Mouse (Mus musculus) bone marrow, adult 2 months (tissue): ENCODE measurements around the gene Il20rb. TPM values are rescaled to one million over a fixed set of nuclear protein-coding genes. Genes with fewer than 3 reads are reported as not detected.

Experiments used
- H3K27ac ChIP-seq: fragments of 200-500 bp; 2 replicates; pipeline ENCODE4 v1.5.1; 2012; ENCODE audit warnings: low read depth, mild to moderate bottlenecking, control low read depth, inconsistent platforms, low read length; ENCODE audit not compliant: control insufficient read depth, poor library complexity, insufficient read depth
- H3K4me1 ChIP-seq: fragments of 200-500 bp; 2 replicates; pipeline ENCODE4 v1.6.1; 2011; ENCODE audit warnings: low read length; ENCODE audit not compliant: control insufficient read depth, insufficient read depth
- H3K4me3 ChIP-seq: fragments of 200-500 bp; replicated peaks from 2 replicates; pipeline ENCODE3; 2011; ENCODE audit warnings: mild to moderate bottlenecking, low read depth, low read length, control low read depth; ENCODE audit not compliant: control insufficient read depth
- CTCF ChIP-seq: fragments of 200-500 bp; IDR thresholded peaks from 2 replicates; pipeline ENCODE4 v1.5.1; 2011; ENCODE audit warnings: low read length, control low read depth; ENCODE audit not compliant: control insufficient read depth, insufficient read depth
- POLR2A ChIP-seq: fragments of 200-500 bp; IDR thresholded peaks from 2 replicates; pipeline ENCODE4 v1.6.1; 2011; ENCODE audit warnings: low read depth, mild to moderate bottlenecking, control low read depth, low read length, borderline replicate concordance; ENCODE audit not compliant: control insufficient read depth
- WGBS: fragments of 180-500 bp; shearing (Covaris S2); methylation state at CpG from one replicate; pipeline ENCODE4 v1.1.7; 2018; 5-methylcytosine and 5-hydroxymethylcytosine counted together
- polyA plus RNA-seq: library from polyadenylated mRNA; stranded (reverse); fragments of >200 nt; gene quantifications from 2 replicates; pipeline ENCODE4 v1.2.4, GENCODE M21; 2011; ENCODE audit warnings: low replicate concordance; ENCODE audit not compliant: missing spikeins, insufficient read depth, insufficient read length

The Il20rb gene
- polyA plus RNA-seq, 1 experiment, result 2.3 TPM

DNA sequence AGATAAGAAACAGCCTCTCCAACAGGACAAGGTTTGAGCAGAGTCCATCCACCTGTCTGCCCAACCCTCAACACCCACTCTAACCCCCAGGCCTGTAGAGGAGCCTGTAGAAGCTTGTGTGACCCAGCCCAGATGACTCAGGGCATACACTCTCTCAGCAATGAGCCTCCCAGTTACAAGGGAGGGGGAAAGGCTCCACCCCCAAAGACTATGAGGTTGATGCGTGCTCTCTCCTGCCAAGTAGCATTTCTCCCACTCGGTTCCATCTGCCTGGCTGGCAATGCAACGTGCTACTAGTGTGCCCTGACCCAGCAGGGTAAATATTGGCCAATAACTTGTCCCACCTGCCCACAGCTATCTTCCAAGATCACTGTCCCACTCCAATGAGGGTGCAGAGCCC lies 19.8 kb downstream of the Il20rb start:
- Histone ChIP-seq H3K27ac (no peak overlapping the region), H3K4me1 (no peaks in the 10 kb centered on the region), H3K4me3 (no peak overlapping the region)
- WGBS, result 85% methylated on average over 3 of the region's 3 CpGs
- TF ChIP-seq CTCF (no peak), POLR2A (no peak)

DNA sequence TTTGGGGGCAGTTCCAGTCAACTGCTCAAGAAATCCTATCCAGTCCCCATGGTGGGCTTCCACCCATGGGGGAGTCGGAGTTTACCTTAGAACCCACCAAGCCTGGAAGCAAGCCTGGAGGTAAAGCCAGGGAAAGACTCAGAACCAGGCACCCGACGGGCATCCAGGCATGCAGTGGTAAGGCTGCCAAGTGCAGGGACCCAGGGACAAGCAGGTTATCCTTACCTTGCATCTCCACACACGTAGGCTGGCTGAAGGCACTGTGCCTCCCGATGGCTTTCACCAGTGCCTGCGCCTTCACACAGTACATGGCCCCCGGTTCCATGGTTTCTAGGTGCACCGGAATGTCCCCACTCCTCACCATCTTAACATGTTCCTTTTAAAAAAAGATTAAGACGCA lies 20.6 kb downstream of the Il20rb start:
- Histone ChIP-seq H3K4me3 (no peak overlapping the region), H3K27ac (no peak overlapping the region), H3K4me1 (no peaks in the 10 kb centered on the region)
- WGBS, result 91% methylated on average over 9 of the region's 9 CpGs
- TF ChIP-seq CTCF (no peak), POLR2A (no peak)

DNA sequence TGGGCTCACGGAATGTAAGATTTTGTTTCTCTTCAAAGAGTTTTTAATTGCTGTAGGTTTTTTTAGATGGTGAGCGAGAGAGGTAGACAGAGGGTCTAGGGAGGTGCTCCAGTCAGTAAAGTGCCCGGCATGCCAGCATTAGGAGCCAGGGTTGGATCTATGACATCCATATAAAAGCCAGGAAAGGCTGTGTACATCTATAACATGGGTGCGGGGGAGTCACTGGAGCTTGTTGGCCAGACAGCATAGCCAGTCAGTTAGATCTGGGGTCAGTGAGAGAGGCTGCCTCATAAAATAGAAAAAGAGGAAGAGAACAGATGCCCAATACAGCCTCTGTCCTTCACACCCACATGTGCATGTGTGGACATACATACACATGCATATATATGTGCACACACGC lies 21.2 kb downstream of the Il20rb start:
- WGBS, result 83% methylated on average over 5 of the region's 5 CpGs
- Histone ChIP-seq H3K27ac (no peak overlapping the region), H3K4me3 (no peak overlapping the region), H3K4me1 (no peaks in the 10 kb centered on the region)
- TF ChIP-seq CTCF (no peak), POLR2A (no peak)

- Histone ChIP-seq H3K4me1 (no peaks in the 10 kb centered on the region), H3K4me3 (no peak overlapping the region), H3K27ac (no peak overlapping the region)
- TF ChIP-seq CTCF, result no peak
- no peak for TF ChIP-seq POLR2A
- 12% methylated on average over 2 of the region's 2 CpGs for WGBS
Observed at GRCm38 (mm10) chr9:100463771-100464170, 22.8 kb downstream of the Il20rb start.

GRCm38 (mm10) chr9:100462098-100462497 lies 24.5 kb downstream of the Il20rb start:
- no peaks in the 10 kb centered on the region; the same call in 1 of the 2 replicates for H3K4me1 ChIP-seq
- no peak overlapping the region for H3K4me3 ChIP-seq
- TF ChIP-seq CTCF, result no peak
- H3K27ac ChIP-seq, result no peak overlapping the region
- WGBS, result 73% methylated on average over 4 of the region's 4 CpGs

DNA sequence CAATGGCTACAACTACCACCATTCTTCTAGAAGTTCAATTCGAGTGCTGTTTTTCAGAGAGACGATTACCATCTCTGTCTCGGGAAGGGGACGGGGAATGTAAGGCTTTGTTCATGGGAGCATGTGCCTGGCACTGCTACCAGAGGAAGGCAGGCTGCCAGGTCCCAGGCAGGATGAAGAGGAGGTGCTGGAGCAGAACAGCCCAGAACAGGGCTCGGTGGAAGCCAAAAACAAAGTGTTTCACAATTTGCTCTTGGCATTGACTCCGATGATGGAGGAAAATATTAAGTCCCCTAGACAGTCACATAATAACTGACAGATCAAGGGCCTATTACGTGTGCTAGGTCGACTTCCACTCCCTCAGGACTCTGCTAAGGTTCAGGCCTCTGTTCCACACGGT lies 24.9 kb downstream of the Il20rb start:
- TF ChIP-seq CTCF, result no peak
- no peak for TF ChIP-seq POLR2A
- Histone ChIP-seq H3K27ac (no peak overlapping the region), H3K4me3 (no peak overlapping the region), H3K4me1 (no peaks in the 10 kb centered on the region; the same call in 1 of the 2 replicates)
- 84% methylated on average over 9 of the region's 9 CpGs for WGBS

DNA sequence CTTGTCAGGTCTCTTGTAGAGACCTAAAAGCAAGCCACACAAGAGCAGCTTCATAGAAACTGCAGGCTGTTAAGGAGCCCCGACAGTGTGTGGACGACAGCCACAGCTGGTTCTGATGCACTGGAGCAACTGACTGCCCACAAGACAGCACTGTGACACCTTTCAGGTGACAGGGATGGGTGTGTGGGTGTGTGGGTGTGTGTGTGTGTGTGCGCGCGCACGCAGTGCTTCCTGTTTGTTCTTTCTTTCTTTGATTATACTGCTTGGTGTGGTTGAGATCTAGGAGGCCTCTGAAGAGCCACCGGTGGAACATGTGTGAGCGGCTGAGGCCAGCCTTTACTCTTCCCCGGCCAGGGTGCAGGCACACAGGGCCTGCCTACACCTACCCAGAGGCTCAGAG lies 26.4 kb downstream of the Il20rb start:
- TF ChIP-seq CTCF (no peak), POLR2A (no peak)
- H3K4me3 ChIP-seq, result no peak overlapping the region
- no peak overlapping the region; the same call in 1 of the 2 replicates for H3K27ac ChIP-seq
- H3K4me1 ChIP-seq, result no peaks in the 10 kb centered on the region; the same call in 1 of the 2 replicates
- WGBS, result 81% methylated on average over 9 of the region's 9 CpGs

- Histone ChIP-seq H3K4me3 (no peak overlapping the region), H3K4me1 (no peaks in the 10 kb centered on the region; the same call in 1 of the 2 replicates), H3K27ac (no peak overlapping the region)
- 17% methylated on average over 17 of the region's 17 CpGs for WGBS
- TF ChIP-seq POLR2A (no peak), CTCF (no peak)
Observed at GRCm38 (mm10) chr9:100457971-100458681, 28.5 kb downstream of the Il20rb start.

DNA sequence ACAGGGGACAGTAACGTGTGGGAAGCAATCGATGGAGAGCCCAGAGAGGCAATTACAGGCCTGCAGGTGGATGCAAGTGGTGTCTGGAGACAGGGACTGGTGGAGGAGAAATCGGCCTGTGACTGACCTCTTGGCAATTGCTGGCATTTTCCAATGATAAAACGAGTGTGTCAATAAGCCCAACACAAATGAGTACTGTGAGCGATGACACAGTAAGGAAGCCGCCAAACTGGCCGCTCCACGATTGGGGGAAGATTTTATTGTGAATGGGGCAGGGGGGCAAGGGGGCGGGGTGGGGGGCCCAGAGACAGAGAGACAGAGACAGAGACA lies 32.0 kb downstream of the Il20rb start:
- Histone ChIP-seq H3K4me1 (no peaks in the 10 kb centered on the region; the same call in 1 of the 2 replicates), H3K27ac (no peak overlapping the region), H3K4me3 (peak overlapping the region; percentile 57)
- TF ChIP-seq POLR2A (no peak), CTCF (no peak)
- 16% methylated on average over 9 of the region's 9 CpGs for WGBS
